Mouse (Mus musculus) retina, postnatal 7 days (tissue): ENCODE results near the gene Smad9.
"Not testable (repeated sequence)": the region's sequence is repeated elsewhere in the genome, so short reads cannot be mapped to it uniquely, and the experiment has no call there.

Experiments
- DNase-seq: peaks from one replicate; pipeline ENCODE4 v3.0.0-alpha.2; 2012; ENCODE audit warnings: low read depth, low spot score

Smad9 gene

DNA sequence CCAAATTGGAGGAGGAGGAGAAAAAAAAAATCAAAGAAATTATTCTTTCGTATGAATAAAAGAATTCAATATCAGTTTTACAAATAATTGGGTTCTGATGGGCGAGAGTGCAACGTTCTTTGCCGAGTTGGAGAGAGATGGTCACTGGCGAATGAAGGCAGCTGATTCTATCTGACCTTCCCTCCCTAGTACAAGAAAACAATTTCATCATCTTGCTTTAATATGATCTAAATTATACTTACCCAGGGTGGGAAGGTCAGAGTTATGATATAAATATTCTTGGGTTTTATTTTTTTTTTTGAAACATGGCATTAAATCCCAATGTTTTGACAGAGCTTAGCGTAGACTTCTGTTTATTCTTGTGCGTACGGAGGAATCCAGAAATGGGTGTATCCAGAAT, 2.1 kb downstream of the Smad9 start:
- no peak for DNase-seq

DNA sequence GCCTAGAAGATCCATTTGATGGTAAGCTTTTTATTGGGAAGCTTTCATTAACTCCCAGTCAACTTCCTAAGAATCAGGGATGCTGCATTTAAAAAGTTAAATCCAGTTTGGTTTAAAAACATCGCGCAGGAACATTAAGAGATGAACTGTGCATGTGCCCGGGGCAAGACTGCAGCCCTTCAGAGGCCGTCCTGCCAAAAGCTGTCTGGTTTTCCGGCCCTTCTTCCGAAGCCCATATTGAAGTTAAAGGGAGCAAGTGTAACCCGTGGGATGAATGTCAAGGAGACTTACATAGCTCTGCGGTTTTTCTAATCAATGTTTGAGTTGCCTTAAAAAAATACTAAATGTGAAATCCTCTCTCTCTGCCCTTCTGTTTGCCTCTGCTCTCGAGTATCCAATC, 3.8 kb downstream of the Smad9 start:
- DNase-seq = no peak

DNA sequence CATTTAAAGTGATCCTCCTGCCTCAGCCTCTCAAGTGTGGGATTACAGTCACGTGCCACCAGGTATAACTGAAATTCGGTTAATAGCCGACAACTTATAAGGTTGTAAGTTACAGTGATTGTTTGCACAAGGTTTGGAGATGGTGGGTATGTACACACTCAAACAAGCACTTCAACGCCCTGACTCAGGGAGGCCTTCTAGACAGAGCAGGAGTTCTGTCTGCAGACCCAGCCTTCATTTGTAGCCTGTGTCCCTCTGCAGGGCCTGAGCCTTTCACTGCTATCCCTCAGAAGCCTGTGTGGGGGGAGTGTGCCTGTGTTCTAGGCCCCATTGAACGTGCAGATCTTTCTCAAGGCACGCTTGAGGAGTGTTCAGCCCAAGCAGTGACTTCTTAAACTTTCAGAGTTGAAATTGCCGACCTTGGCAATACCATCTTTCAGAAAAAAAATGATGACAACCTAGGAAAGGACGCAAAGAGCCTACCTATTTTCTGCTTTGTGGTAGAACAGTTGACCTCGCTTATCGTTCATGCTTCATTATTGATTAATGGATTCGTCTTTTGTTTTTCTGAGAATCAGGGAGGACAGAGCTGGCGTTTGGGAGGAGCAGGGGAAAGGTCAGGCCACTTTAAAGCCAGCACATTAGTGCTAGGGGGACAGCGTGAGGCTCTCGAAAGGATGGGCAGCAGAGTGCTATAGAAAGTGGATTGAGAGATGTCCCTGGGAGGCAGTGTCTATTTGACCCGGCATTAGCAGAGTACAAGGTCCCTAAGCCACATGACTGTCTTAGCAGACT, 5.1 kb downstream of the Smad9 start:
- DNase-seq = no peak

- no peak for DNase-seq
Measured at GRCm38 (mm10) chr3:54761258-54761657, 5.9 kb downstream of the Smad9 start.

DNA sequence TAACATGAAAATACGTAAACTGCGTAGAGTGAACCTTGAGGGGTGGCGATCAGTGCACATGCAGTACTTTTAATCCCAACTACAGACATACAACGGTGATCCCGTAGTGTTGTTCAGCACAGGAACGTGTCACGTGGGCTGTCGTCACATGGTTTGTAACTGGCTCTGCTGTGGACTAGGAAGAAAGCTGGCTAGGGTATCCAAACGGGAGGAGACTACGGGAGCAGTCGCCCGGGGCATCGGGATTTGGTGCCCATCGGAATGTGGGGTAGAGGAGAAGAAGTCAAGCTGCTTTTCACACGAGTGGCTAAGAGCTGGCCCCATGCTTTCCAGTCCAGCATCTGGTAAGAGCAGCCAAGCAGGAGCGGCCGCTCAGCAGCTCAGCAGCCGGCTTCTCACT, 9.0 kb downstream of the Smad9 start:
- DNase-seq = no peak

- not testable (repeated sequence) for DNase-seq
Measured at GRCm38 (mm10) chr3:54765521-54765920, 10.1 kb downstream of the Smad9 start.

DNA sequence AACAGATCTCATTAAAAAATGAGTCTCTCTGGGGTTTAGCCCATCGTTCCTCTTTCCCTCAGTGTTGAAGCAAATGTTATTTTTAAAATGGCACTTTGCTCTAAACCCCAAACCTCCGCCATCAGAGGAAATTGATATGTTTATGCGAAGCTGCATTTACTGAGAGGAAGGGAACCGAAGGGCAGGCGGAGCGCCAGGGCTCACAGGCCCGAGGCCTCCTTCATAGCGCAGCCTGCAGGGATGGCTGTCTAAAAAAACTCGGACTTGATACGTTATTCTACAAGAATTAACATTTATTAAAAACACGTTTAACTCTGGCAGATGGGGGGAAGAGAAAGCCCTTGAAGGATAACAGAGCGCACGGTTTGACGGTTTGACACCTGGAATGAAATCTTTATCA, 10.7 kb downstream of the Smad9 start:
- DNase-seq = no peak

GRCm38 (mm10) chr3:54766811-54767210, 11.4 kb downstream of the Smad9 start:
- DNase-seq = no peak

- no peak for DNase-seq
Measured at GRCm38 (mm10) chr3:54768592-54768991, 13.2 kb downstream of the Smad9 start.

DNA sequence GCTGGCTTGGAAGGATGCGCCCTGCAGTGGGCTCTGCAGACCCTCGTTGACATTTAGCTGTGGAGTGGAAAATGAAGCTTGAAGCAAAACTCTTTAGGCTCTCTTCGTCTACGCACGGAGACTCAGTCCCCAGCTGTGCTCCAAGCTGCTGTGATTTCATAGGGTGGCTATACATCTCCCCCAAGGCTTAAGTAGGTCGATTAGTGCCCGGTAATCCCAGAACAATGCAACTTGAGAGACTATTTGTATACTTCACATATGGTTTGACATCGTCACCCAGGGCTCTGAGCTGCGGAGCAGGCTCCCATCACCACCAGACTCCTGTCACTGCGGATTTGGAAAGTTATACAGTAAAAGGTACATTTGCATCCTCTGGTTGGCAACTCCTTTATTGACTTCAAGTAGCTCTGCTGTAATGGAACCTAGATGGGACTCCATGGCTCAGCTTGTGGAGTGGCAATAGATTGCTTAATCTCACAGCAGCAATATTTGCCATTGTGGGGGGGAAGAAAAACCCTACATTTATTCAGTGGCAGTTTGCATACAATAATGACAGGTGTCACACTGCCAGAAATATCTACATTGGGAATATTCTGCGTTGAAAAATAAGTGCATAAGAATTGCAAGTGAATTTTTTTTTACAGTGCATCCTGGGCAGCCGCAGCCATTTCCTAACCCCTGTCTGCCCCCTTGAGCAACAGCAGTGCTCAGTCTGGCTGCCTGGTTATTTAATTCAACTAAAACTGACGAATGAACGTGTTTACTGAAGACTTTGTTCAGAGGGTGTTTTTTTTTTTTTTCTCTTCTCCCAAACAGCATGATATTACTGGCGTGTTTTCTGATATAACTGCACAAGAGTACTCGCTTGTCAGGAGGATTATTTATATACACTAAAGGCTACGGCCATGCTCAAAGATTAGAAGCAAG, 14.2 kb downstream of the Smad9 start:
- no peak for DNase-seq

DNA sequence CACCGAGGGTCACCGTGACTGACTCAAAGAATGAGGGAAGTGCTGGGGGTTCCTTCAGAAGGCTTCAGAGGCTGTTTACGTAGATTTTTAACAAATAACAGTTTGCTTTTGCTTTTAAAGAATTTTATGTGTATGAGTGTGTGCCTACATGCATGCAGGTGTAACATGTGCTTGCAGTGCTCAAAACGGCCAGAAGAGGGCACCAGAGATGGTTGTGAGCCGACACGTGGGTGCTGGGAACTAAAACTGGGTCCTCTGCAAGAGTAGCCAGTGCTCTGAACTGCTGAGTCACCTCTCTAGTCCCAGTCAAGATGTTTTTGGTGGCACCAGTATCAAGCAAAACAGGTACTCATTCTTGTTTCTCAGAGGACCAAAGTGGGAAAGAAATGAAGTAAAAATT, 18.2 kb downstream of the Smad9 start:
- no peak for DNase-seq

DNA sequence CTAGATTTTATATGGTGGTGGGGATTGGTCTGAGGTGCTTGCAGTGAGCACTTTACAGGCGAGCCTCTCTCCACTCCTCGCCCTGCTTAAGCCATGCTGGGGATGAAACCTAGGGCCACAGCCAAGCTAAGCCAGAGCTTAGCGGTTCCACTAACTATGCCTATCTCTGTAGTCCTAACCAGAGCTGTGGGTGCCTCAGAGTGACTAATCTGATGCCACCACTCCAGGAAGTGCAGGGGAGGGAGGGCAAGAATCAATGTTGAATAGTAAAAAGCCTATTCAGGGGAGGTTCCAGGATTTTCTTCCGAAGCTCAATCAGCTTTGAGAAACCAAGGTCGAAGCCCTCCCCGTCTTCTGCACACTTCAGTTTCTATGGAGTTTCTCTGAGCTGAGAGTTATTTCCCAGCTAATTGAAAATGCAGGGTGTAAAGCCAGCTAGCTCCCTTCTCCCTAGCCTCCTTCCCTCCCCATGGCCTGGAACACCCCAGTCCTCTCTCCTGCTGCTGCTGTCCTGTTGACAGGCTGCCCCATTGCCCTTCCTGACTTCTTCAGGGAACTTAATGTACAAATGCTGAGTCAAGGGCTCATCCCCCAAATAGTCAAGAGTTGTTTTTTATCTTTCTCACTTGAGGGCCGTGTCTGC, 20.7 kb downstream of the Smad9 start:
- no peak for DNase-seq

DNA sequence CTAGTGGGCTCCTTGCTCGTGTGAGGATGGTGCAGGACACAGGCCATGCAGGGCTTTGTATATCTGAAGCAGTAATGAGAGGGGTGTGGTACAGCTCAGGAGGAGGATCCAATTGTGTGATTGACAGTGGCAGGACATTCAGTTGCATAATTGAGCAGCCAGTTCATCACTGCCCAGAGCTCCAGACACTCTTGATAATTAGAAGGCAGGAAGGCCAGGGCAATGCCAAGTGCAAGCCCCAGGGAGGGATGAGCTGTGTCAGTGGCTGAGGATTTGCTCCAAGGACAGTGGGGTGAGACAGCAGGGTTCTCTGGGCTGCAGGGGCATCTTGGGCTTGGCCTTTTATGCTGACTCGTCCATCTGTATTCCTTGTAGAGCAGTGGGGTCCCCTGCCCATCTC, 35.2 kb downstream of the Smad9 start:
- no peak for DNase-seq

DNA sequence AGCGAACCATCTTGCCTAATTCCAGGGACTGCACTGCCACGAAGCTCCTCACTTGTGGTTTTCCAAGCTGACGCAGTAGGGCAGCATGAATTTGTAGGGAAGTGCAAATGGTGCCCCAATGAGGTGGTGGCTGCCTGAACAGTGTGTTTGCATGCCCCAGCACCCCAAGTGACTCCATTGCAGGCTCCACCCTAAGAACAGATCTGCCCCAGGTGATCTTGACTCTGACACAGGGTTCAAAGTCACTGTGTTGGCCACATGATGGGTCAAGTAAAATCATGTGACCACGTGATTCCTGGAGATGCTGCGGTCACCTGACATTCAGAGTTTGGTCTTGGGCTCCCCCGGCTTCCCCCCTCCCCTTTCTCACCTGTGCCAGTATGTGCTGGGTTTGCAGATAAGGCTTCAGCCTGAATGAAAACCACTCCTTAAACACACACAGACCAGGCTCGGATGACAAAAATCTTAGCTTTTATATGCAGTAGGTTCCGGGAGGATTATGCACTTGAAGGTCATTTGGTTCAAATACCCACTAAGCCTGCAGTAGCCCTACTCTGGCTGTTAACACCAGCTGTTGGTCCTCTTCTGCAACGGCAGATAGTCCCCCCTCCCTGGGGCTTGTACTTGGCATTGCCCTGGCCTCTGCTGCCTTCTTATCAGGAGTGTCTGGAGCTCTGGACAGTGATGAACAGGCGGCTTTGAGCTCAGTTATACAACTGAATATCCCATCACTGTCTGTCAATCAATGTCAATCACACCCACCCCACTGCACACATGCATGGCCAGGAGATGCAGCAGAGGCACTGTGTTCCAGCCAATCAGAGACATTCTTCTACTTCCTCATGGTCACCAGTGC, 36.7 kb downstream of the Smad9 start:
- DNase-seq = no peak

DNA sequence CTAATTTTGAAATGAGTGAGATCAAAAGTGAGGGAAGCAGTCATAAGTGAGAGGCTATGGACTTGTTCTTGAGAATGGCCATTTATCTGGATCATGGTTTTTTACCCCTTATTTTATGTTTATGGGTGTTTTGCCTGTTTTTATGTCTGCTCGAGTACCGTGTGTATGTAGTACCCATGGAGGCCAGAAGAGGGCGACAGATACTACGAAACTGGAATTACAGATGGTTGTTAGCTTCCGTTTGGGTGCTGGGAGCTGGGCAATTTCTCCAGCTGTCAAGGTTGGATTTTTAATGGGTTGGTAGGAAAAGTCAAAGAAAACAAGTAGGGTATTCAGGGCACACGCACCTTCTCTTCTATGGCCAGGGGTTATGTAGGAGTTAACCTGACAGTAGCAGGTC, 38.4 kb downstream of the Smad9 start:
- DNase-seq = no peak

DNA sequence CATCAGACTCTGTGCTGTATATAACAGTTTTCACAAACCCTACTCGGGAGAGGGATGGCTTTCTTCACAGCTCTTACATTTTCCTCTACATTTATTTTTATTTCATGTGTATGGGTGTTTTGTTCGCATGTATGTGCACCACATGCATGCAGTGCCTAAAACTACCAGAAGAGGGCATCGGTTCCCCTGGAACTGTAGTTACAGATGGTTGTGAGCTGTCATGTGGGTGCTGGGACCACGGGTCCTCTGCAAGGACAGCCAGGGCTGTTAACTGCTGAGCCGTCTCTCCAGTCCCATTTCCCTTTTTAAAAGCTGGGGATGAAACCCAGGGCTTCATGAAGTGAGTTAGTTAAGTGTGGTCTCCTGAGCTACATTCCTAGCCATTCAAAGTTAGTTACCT, 40.0 kb downstream of the Smad9 start:
- no peak for DNase-seq

DNA sequence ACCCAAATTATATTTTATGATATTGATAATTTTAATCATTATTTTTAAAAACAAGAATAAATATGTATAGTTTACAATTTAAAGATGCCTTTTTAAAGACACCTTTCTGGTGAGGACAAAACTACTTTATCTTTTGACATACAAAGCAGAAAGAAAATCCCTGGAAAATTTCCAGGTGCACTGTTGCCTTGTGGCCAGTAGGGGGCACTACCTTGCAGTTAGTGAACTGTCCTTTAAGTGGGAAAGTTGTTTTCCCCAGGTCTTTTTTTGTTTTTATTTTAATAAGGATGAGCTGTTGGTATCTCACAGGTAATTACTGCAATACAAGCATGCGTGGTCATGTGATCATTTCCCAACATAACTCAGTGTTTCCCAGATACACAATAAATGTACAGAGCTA, 40.4 kb downstream of the Smad9 start:
- DNase-seq = no peak

GRCm38 (mm10) chr3:54797211-54797610, 41.8 kb downstream of the Smad9 start:
- peak; percentile 23 for DNase-seq

GRCm38 (mm10) chr3:54803713-54804112, 48.3 kb downstream of the Smad9 start:
- no peak for DNase-seq

- DNase-seq = no peak
Measured at GRCm38 (mm10) chr3:54807061-54807661, 51.8 kb downstream of the Smad9 start.

- DNase-seq = peak; percentile 90
Measured at GRCm38 (mm10) chr3:54807666-54808217, 52.4 kb downstream of the Smad9 start, which contains the start of gene Rfxap. Rfxap (minus strand) TSS chr3:54807791.
